Mouse (Mus musculus): Measurements from ENCODE around the gene Crebl2.

DNA sequence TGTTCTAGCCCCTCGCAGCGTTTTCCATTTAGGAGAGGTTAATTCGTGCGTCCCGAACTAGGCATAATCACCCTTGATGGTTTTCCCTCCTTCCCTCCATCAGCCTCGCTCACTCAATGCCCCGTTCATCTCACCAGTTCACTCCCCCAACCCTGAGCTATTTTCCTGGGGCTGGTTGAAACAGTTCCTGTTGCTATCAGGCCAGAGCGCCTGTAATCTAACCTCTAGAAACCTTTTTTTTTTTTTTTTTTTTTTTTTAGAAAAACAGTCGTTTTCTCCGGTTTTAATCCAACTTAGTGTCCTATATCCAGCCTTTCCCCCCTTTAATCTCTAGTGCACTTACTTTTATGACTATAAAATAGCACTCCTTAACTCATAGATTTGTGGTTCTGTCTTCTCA lies 822 bp downstream of the Crebl2 start:
- TF ChIP-seq GATA1 (IDR thresholded peaks at IDR 0.05; ENCODE audit: borderline replicate concordance, low read length) (no peak), CTCF (IDR thresholded peaks at IDR 0.05; ENCODE audit: low read depth, low read length) (no peak), TAL1 (conservative IDR thresholded peaks at IDR 0.05; ENCODE audit: low read depth, low read length) (no peak)

All from G1E (cell line).